Mouse (Mus musculus) large intestine, adult 2 months (tissue): Measurements from ENCODE around the gene Ssbp2. TPM values are rescaled to one million over a fixed set of nuclear protein-coding genes. Genes with fewer than 3 reads are reported as not detected.

Experiments used
- DNase-seq: peaks from one replicate; pipeline ENCODE4 v3.0.0-alpha.2; 2012; ENCODE audit warnings: low read depth, low spot score
- WGBS: fragments of 180-500 bp; shearing (Covaris S2); methylation state at CpG from one replicate; pipeline ENCODE4 v1.1.7; 2018; 5-methylcytosine and 5-hydroxymethylcytosine counted together
- polyA plus RNA-seq: library from polyadenylated mRNA; depleted of rRNA; stranded (reverse); fragments of >200 nt; gene quantifications from 2 replicates; pipeline ENCODE4 v1.2.3, GENCODE M21; 2012

The Ssbp2 gene
- polyA plus RNA-seq, 1 experiment, result 8.2 TPM

DNA sequence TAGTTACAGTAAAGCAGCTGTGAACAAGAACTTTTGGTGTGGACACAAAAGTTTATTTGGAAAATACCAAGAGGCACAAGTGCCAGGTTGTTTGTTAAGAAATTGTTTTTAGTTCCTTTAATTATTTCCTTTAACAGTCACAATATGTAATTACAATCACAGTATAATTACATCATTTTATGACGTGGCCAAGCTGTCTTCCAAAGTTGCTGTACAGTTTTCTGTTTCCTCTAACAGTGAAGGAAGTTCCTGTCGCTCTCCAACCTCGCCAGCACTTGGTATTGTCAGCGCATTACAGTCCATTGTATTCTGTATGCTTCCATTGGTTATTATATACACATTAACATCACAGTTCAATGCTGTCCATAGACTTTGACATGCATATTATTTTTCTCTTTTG, 54.9 kb downstream of the Ssbp2 start:
- 56% methylated on average over 4 of the region's 4 CpGs for WGBS
- DNase-seq, result no peak

DNA sequence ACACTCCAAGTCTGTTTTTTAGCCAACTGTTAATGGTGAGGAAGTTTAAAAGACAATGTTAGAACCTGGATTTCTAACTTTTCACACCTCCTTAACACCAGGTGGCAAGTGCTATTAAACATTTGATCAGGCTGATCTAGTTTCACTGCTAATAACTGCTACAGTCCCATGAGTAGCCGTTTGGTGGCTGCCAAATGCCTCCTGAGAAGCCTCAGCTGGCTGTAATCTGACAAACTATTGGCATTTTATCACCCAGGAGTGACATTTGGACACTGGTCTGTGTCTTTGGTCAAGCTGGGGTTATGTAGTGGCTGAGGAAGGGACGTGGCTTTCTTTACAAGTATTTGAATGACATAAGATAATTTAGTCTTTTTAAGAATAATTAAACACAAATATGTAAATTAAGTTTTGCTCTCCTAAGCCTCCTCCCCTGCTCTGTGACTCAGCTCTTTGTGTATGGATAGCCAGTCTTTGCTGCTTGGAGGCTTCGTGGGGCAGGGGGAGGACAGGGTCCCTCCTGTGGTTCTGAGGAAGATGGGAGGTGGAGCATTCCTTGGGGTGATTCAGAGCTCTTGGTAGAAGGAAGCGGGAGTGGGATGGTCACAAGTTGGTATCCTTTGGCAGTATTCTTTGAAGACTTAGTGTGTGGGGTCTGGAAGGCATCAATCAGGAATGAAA, 60.1 kb downstream of the Ssbp2 start:
- no peak for DNase-seq
- 49% methylated on average over 4 of the region's 4 CpGs for whole genome bisulfite sequencing

- WGBS, result 100% methylated on average over 1 of the region's 1 CpGs
- no peak for DNase-seq
Measured at GRCm38 (mm10) chr13:91520968-91521367, 60.9 kb downstream of the Ssbp2 start.

- 83% methylated on average over 12 of the region's 12 CpGs for whole genome bisulfite sequencing
- no peak for DNase-seq
Measured at GRCm38 (mm10) chr13:91526058-91526457, 66.0 kb downstream of the Ssbp2 start.

DNA sequence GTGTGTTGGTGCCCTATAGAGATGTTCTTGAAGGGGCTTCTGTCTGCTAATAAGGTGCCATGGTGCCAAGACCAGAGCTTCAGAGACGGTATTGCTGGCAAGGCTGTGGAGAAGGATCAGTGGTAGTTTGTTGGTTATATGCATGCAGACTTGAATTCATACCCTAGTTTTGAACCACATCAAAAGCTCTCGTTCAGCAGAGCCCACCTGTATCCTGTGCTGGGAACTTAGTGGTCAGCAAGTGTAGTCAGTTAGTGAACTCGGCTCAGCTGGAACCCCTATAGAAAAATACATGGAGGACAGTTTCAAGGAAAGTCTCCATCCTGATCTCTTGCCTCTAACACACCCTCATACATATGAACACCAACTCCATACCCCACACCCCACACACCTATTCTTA, 69.7 kb downstream of the Ssbp2 start:
- no peak for DNase-seq
- 92% methylated on average over 3 of the region's 3 CpGs for WGBS

- WGBS, result 78% methylated on average over 3 of the region's 3 CpGs
Measured at GRCm38 (mm10) chr13:91536711-91537110, 76.6 kb downstream of the Ssbp2 start.

DNA sequence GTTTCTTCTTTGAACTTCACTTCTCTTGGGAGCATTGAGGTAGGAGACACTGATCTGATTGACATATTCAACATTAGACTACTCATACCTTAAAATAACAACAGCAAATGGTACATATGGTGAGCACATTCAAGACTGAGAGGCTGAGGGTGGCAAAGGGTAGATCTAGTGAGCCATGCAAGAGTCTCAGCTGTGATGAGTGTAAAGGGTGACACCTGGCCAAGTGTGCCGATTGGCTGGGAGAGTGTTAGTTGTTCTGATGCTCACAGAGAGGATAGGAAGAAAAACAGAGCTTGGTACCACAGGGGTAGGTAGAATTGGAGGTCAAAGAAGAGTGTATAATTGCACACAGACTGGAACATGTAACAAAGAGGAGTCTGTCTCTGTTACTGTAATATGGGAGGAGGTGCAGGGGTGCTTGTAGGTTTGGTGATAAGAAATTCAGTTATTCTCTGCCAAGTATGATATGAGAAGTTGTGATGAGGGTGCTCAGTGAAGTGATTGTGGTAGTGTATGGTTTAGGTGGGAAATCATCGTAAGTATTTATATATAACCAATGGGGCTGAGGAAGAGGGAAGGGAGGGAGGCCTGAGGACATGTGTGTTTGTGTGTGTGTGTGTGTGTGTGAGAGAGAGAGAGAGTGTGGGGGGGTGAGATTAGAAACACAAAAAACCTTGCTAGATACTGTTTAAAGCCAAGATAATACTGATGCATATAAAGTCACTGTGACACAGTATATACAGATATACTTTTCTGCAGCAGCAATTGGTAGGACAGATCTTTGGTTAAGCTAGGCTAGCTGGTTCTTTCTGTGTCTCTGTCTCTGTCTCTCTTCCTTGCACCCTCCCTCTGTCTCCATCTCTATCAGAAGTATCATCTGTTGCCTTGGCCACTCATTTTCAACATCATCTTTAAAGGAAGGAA, 80.3 kb downstream of the Ssbp2 start:
- no peak for DNase-seq
- WGBS, result 82% methylated on average over 2 of the region's 2 CpGs

More at GRCm38 (mm10) chr13:91536711-91537110, 76.6 kb downstream of the Ssbp2 start:
- DNase-seq, result no peak

DNA sequence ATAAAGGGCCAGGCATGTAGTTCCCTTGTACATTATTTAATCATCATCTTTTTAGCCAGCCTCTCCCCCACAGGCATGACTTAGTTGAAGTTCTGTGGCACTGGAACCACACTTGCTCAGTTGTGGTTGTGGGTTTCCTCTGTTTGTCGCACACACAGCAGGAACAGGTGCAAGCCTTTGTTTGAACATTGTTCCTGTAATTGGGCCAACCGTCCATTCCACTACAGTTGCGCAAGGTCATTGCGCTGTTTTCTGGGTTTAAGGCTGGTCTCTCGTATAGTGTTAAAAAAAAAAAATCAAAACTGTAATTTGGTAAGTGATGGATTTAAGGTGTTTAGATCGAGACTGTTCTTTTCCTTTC, 81.0 kb downstream of the Ssbp2 start:
- no peak for DNase-seq
- 56% methylated on average over 6 of the region's 6 CpGs for WGBS

- WGBS, result 71% methylated on average over 5 of the region's 5 CpGs
- no peak for DNase-seq
Measured at GRCm38 (mm10) chr13:91543555-91543954, 83.5 kb downstream of the Ssbp2 start.

GRCm38 (mm10) chr13:91564047-91564446, 104.0 kb downstream of the Ssbp2 start:
- 48% methylated on average over 6 of the region's 6 CpGs for WGBS
- DNase-seq, result no peak

GRCm38 (mm10) chr13:91564755-91565154, 104.7 kb downstream of the Ssbp2 start:
- no peak for DNase-seq
- 80% methylated on average over 6 of the region's 6 CpGs for WGBS

- no peak for DNase-seq
Measured at GRCm38 (mm10) chr13:91581504-91581903, 121.4 kb downstream of the Ssbp2 start.

DNA sequence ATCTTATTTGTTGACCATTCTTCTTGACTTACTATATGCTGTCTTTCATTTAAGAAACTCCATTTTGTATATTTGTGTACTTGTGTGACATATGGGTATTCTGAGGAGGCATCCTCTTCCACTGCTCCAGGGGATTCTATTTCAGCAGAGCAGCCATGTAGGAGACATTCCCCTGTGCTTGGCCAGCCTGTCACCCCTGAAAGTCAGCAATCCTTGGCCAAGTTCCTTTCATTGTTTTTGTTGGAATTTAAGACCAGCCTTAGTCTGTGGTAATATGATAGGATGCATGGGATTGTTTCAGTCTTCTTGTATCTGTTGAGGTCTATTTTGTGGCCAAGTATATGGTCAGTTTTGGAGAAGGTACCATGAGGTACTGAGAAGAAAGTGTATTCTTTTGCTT, 122.1 kb downstream of the Ssbp2 start:
- DNase-seq, result no peak

DNA sequence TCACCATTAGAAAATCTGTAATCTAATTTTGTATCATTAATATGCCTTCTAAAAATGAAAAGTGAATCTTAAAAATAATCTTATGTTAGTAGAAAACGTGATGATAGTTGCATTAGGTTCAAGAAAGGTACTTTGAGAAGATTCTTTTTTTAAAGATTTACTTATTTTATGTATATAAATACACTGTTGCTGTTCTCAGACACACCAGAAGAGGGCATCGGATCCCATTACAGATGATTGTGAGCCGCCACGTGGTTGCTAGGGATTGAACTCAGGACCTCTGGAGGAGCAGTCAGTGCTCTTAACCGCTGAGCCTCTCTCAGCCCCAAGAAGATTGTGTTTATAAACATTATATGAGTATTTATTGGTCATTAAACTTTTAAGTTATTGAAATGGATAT, 126.3 kb downstream of the Ssbp2 start:
- no peak for DNase-seq
- 75% methylated on average over 5 of the region's 5 CpGs for WGBS

- no peak for DNase-seq
- 76% methylated on average over 2 of the region's 2 CpGs for WGBS
Measured at GRCm38 (mm10) chr13:91588475-91588874, 128.4 kb downstream of the Ssbp2 start.

- no peak for DNase-seq
- WGBS, result 74% methylated on average over 4 of the region's 4 CpGs
Measured at GRCm38 (mm10) chr13:91591863-91592262, 131.8 kb downstream of the Ssbp2 start.

- no peak for DNase-seq
- WGBS, result 92% methylated on average over 1 of the region's 1 CpGs
Measured at GRCm38 (mm10) chr13:91595284-91595683, 135.2 kb downstream of the Ssbp2 start.

GRCm38 (mm10) chr13:91599594-91599993, 139.5 kb downstream of the Ssbp2 start:
- no peak for DNase-seq
- WGBS, result 81% methylated on average over 3 of the region's 3 CpGs

DNA sequence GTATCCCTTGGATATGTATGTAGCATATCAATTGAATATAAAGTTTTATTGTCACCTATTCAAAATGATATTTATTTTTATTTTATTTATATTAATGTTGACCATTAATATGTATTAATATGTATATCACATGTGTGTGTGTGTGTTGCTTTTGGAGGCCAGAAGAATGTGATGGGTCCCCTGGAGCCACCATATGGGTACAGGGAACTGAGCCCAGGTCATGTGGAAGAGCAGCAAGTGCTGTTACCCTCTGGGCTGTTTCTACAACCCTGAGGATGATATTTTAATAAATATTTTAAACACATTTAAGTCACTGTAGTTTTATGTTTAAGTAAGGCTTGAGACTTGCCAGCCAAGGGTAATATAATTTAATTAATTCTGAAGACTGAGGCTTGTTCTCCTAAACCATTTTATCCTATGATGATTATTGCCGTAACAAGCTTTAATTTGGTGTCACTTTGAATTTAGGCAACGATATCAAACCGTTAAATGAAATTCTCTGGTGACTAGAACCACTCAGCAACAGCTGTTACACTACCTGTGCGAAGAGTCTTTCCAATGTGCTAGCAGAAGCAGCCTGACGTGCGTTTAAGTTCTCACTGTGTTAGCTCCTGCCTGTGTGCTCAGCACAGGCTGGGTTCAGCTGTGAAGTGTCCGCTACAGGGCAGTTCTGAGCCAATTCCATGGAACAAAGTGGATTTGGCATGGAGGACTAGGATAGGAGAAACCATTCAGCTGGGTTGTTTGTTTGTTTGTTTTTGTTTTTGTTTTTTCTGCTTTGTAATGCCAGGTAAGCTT, 145.2 kb downstream of the Ssbp2 start:
- no peak for DNase-seq
- 90% methylated on average over 7 of the region's 7 CpGs for WGBS

- DNase-seq, result no peak
- WGBS, result 66% methylated on average over 4 of the region's 4 CpGs
Measured at GRCm38 (mm10) chr13:91610601-91611000, 150.5 kb downstream of the Ssbp2 start.
